Mouse (Mus musculus) testis, adult 2 months (tissue): ENCODE results near the gene Hnrnpl. TPM values are rescaled to one million over a fixed set of nuclear protein-coding genes. Genes with fewer than 3 reads are reported as not detected.

Source experiments
- H3K27ac ChIP-seq: fragments of 200-500 bp; 2 replicates; pipeline ENCODE4 v1.5.1; 2012; ENCODE audit warnings: low read depth, low read length; ENCODE audit not compliant: control insufficient read depth, insufficient read depth
- H3K27me3 ChIP-seq: fragments of 200-500 bp; 2 replicates; pipeline ENCODE4 v1.6.1; 2012; ENCODE audit warnings: mild to moderate bottlenecking, low read length, moderate library complexity; ENCODE audit not compliant: control insufficient read depth, insufficient read depth
- H3K36me3 ChIP-seq: fragments of 200-500 bp; 2 replicates; pipeline ENCODE4 v1.6.1; 2012; ENCODE audit warnings: mild to moderate bottlenecking, low read length; ENCODE audit not compliant: control insufficient read depth, insufficient read depth
- H3K4me1 ChIP-seq: fragments of 200-500 bp; 2 replicates; pipeline ENCODE4 v1.6.1; 2012; ENCODE audit warnings: low read length; ENCODE audit not compliant: control insufficient read depth, insufficient read depth
- H3K4me3 ChIP-seq: fragments of 200-500 bp; 2 replicates; pipeline ENCODE4 v1.5.1; 2012; ENCODE audit warnings: low read depth, mild to moderate bottlenecking, low read length, moderate library complexity, mixed read lengths; ENCODE audit not compliant: control insufficient read depth
- CTCF ChIP-seq: fragments of 200-500 bp; IDR thresholded peaks from 2 replicates; pipeline ENCODE4 v1.5.1; 2012; ENCODE audit warnings: low read depth, mild to moderate bottlenecking, inconsistent platforms, low read length, moderate library complexity; ENCODE audit not compliant: control insufficient read depth, insufficient read depth, insufficient replicate concordance
- POLR2A ChIP-seq: fragments of 200-500 bp; IDR thresholded peaks from 2 replicates; pipeline ENCODE4 v1.6.1; 2012; ENCODE audit warnings: low read depth, mild to moderate bottlenecking, inconsistent platforms, low read length, moderate library complexity; ENCODE audit not compliant: control insufficient read depth
- polyA plus RNA-seq: library from polyadenylated mRNA; depleted of rRNA; stranded (reverse); fragments of >200 nt; gene quantifications from 2 replicates; pipeline ENCODE4 v1.2.3, GENCODE M21; 2012; rRNA removed

Hnrnpl gene
- polyA plus RNA-seq = 162 and 200 TPM in 2 replicates

GRCm38 (mm10) chr7:28808221-28808941, at the start of gene Hnrnpl:
TSS of gene Hnrnpl (plus strand) at chr7:28808541.
- Histone ChIP-seq H3K4me3 (peak within 1 kb of the TSS; percentile 93), H3K4me1 (peaks cover 13% of the 10 kb centered on the region), H3K27ac (peak within 1 kb of the TSS; percentile 98), H3K27me3 (no peaks in the 10 kb centered on the region), H3K36me3 (peaks cover 5% of the 10 kb centered on the region)
- peak; percentile 13; the same call in 1 of the 2 replicates for TF ChIP-seq POLR2A
- no peak for TF ChIP-seq CTCF

- peaks cover 8% of the 10 kb centered on the region for H3K4me1 ChIP-seq
- no peak overlapping the region for H3K27ac ChIP-seq
- H3K27me3 ChIP-seq = no peaks in the 10 kb centered on the region
- TF ChIP-seq CTCF = no peak
- no peak for TF ChIP-seq POLR2A
- no peaks in the 10 kb centered on the region for H3K36me3 ChIP-seq
- H3K4me3 ChIP-seq = no peak overlapping the region
Measured at GRCm38 (mm10) chr7:28758623-28759022, 49.7 kb upstream of the Hnrnpl start.

- no peak for TF ChIP-seq POLR2A
- no peak for TF ChIP-seq CTCF
- no peaks in the 10 kb centered on the region for H3K27me3 ChIP-seq
- H3K27ac ChIP-seq = no peak overlapping the region
- H3K4me3 ChIP-seq = no peak overlapping the region
- H3K4me1 ChIP-seq = no peaks in the 10 kb centered on the region
- no peaks in the 10 kb centered on the region for H3K36me3 ChIP-seq
Measured at GRCm38 (mm10) chr7:28761907-28762306, 46.4 kb upstream of the Hnrnpl start.

- peak overlapping the region; percentile 99 for H3K4me3 ChIP-seq
Measured at GRCm38 (mm10) chr7:28765211-28765610, 43.1 kb upstream of the Hnrnpl start.

GRCm38 (mm10) chr7:28766173-28766879, 42.0 kb upstream of the Hnrnpl start, which contains the start of gene Sirt2:
TSS of gene Sirt2 (plus strand) at chr7:28766735.
- peak within 1 kb of the TSS; percentile 99 for H3K4me3 ChIP-seq
- H3K27ac ChIP-seq = peak within 1 kb of the TSS; percentile 83
- TF ChIP-seq CTCF (no peak), POLR2A (peak; percentile 61)
- no peaks in the 10 kb centered on the region for H3K27me3 ChIP-seq
- H3K36me3 ChIP-seq = no peaks in the 10 kb centered on the region
- peaks cover 4% of the 10 kb centered on the region for H3K4me1 ChIP-seq

More at GRCm38 (mm10) chr7:28765211-28765610, 43.1 kb upstream of the Hnrnpl start:
- no peak for TF ChIP-seq CTCF
- H3K27ac ChIP-seq = no peak overlapping the region; the same call in 1 of the 2 replicates
- peaks cover 4% of the 10 kb centered on the region for H3K4me1 ChIP-seq
- no peaks in the 10 kb centered on the region for H3K27me3 ChIP-seq
- no peaks in the 10 kb centered on the region for H3K36me3 ChIP-seq

GRCm38 (mm10) chr7:28766910-28767309, 41.4 kb upstream of the Hnrnpl start:
- H3K27ac ChIP-seq = peak overlapping the region; percentile 56
- H3K36me3 ChIP-seq = no peaks in the 10 kb centered on the region
- H3K4me3 ChIP-seq = peak overlapping the region; percentile 99
- H3K27me3 ChIP-seq = no peaks in the 10 kb centered on the region
- TF ChIP-seq CTCF (no peak), POLR2A (no peak)
- peaks cover 4% of the 10 kb centered on the region for H3K4me1 ChIP-seq

- Histone ChIP-seq H3K4me3 (peak within 1 kb of the TSS; percentile 99), H3K36me3 (no peaks in the 10 kb centered on the region), H3K27ac (peak within 1 kb of the TSS; percentile 83), H3K27me3 (no peaks in the 10 kb centered on the region), H3K4me1 (peaks cover 4% of the 10 kb centered on the region)
- TF ChIP-seq CTCF (no peak), POLR2A (no peak)
Measured at GRCm38 (mm10) chr7:28767462-28767965, 40.8 kb upstream of the Hnrnpl start, which contains the start of gene Nfkbib. TSS of gene Nfkbib (minus strand) at chr7:28767512.
